Mouse (Mus musculus) cerebral cortex, adult 2 months (tissue): ENCODE results near the gene Phf8.

Source experiments
- WGBS: fragments of 180-500 bp; shearing (Covaris S2); methylation state at CpG from one replicate; pipeline ENCODE4 v1.1.7; 2018; 5-methylcytosine and 5-hydroxymethylcytosine counted together

The Phf8 gene

DNA sequence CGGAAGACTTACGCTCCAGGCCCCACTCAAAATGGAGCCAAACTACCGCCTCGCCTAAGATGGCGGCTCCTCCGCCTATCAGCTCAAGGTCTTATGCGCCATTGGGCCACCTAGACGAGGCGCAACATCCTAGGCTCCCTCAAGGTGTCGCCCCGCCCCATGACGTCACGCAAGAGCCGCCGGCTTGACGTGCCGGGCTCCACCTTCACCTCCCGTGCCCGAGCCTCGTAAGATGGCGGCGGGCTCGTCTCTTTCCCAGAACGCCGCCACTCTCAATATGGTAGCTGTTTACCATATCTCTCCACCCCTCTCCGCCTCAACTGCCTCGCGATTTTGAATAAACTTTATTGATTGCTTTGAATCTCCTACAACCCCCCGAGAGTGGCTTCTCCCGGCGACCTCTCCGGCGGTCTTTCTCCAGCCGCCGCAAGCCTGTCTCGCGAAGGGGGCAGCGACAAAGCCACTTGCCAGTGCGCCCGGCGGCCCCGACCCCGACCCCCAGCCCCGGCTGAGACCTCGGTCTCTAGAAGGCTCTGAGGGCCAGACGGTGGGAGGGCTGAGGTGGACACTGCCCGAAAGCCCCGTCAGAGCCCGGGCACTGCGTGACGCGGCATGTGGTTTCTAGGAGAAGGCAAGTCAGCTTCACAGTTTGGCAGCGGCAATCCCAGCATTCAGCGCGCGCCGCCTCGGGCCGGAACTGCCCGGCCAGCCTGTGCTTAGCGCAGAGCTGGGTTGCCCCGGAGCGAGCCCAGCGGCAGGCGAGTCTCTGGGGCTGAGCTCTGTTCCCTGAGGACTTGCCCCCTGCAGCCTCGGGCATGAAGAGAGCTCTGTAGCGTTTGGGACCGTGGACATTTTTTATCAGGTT is at the start of gene Phf8:
Gene Phf8, plus strand, starts transcription at position 215 of the 865 bp plus-strand sequence.
- WGBS = 4% methylated on average over 67 of the region's 68 CpGs

GRCm38 (mm10) chrX:151488128-151488527 is 32.3 kb upstream of the Phf8 start:
- 91% methylated on average over 3 of the region's 3 CpGs for WGBS

DNA sequence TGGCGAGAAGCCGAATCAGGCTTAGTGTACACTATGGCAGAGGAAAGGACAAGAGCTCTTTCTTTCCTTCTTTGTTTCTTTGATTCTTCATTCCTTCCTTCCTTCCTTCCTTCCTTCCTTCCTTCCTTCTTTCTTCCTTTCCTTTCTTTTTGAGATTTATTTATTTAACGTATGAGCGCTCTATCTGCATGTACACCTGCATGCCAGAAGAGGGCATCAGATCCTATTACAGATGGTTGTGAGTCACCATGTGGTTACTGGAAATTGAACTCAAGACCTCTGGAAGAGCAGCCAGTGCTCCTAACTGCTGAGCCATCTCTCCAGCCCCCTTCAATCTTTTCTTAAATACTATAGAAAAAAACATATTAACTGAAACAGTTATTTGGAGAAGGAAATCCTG is 27.2 kb upstream of the Phf8 start:
- WGBS = 96% methylated on average over 4 of the region's 4 CpGs

DNA sequence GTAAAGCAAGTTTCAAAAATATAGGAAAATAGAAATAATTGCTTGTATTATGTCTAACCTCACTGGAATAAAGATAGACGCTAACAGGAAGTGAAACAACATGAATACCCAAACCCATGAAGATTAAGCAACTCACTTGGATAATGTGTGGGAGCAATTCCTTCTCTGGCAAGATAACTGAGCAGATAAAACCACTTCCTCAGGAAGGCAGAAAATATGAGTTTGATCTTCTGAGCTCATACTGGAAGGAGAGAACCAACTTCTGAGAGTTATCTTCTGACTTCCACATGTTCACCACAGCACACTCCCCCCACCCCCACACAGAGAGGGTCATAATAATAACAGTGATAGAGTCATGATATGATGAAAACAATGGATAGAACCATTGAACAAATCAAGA is 23.9 kb upstream of the Phf8 start:
- 73% methylated on average over 1 of the region's 1 CpGs for WGBS

DNA sequence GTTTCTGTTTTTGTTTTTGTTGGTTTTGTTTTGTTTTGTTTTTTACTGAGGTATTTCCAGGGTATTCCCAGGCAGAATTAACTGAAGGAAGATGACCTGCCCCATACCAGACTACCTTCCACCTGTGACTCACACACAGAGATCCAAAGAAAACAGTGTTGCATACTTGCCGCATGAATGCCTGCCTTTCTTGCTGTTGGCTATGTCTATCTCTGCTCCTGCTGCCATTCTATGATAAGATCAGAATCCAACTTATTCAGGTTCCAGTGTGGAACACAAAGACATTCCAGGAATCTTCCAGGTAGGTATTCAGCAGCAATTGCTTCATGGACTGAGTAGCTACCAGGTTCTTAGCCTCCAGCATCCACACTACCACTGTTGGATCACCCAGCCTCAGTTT is 10.6 kb upstream of the Phf8 start:
- WGBS = 100% methylated on average over 1 of the region's 1 CpGs

GRCm38 (mm10) chrX:151513066-151513465 is 7.4 kb upstream of the Phf8 start:
- 47% methylated on average over 3 of the region's 3 CpGs for WGBS

DNA sequence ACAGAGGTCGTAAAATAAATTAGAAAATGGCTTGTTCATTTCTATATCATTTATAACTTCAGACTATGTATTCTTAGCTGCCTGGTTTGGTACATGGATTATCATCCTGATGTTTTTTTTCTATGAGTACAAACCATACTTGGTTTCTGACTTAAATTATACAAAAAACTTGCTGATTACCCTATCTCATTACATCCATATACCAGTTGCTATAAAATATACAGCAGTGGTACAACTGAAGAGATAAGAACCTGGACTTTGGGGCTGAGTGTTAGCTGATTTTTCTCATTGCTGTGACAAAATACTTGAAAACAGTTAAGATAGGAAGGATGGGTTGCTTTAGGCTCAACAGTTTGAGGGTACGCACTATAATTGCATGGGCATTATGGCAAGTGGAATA is 6.8 kb upstream of the Phf8 start:
- 94% methylated on average over 2 of the region's 2 CpGs for whole genome bisulfite sequencing

- WGBS = 78% methylated on average over 1 of the region's 1 CpGs
Measured at GRCm38 (mm10) chrX:151518181-151518580, 2.3 kb upstream of the Phf8 start.

DNA sequence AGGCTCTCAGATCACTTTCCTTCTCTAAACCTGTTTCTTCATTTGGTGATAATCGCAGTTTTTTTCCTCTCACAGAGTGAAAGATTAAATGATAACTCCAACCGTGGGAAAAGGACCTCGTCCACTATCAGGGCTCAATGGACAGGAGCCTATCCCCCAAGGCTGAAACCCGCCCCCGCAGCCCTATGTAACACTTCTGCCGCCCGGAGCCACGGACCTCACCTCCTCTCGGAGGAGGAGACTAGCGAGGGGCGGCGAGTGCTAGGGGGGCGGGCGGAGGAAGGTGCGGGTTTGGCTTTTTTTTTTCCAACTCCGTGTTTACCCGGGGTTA is 380 bp upstream of the Phf8 start:
- WGBS = 1% methylated on average over 17 of the region's 17 CpGs

DNA sequence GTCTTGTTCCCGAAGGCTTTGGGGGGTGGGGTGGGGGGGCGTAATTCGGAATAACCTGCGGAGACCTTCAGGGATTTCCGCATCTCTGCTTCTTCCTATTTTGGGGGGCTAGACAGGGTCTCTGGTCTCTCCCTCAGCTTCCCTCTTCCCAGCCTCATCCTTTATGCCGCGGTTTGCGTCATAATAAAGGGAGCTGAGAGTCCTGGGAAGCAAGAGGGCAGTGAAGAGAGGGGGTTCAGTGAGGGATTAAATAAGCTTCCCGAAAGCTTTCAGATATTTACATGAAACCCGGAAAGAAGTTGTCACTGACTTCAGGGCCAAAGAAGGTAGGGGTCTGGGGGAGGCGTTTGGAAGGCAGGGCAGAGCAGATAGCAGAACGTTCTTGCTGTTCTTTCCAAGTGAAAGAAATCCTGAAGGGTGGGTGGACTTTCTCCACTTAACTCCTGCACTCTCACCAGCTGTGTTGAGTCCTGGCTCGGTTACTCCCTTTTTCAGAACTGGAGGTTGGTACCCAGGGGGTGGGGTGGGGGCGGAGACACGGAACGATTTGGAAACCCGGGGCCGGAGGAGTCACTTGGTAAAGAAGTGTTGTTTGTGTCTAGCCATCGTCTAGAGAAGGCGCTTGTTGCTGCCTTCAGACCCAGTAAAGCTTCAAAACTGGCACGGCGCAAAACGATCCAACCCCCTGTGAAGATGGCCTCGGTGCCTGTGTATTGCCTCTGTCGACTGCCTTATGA is 1.5 kb downstream of the Phf8 start:
- 7% methylated on average over 25 of the region's 25 CpGs for WGBS

GRCm38 (mm10) chrX:151553356-151553755 is 32.9 kb downstream of the Phf8 start:
- 89% methylated on average over 4 of the region's 4 CpGs for WGBS

DNA sequence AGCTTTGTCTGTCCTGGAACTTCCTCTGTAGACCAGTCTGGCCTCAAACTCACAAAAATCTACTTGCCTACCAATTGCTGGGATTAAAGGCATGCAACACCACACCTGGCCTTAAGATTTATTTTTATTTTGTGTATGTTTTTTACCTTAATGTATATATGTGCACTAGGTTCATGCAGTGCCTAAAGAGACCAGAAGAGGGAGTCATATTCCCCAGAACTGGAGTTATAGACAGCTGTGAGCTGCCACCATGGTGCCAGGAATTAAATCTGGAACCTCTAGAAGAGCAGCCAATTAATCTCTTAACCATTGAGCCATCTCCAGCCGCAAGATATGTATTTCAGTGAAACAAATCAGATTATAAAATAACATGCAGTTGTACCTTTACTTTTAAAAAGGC is 54.7 kb downstream of the Phf8 start:
- WGBS = 91% methylated on average over 1 of the region's 1 CpGs

- 77% methylated on average over 2 of the region's 2 CpGs for WGBS
Measured at GRCm38 (mm10) chrX:151643386-151643785, 122.9 kb downstream of the Phf8 start.

DNA sequence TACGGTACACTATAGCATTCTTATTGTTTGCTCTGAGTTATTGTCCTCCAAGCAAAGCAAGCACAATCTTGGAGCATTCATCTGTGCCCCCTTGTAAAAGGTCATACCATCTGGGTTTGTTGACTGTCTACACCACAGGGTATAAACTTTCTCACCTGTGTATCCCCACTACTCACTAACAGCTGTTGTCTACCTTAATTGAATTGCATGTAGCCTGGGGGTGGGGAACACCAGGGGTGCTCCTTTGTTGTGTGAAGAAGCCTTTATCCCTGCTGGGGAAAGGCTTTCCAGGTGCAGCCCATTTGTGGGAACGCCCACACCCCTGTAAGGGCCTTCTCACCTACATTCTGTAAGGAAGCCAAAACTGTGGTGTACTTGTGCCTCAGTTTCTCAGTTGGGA is 133.3 kb downstream of the Phf8 start:
- 71% methylated on average over 2 of the region's 2 CpGs for WGBS

DNA sequence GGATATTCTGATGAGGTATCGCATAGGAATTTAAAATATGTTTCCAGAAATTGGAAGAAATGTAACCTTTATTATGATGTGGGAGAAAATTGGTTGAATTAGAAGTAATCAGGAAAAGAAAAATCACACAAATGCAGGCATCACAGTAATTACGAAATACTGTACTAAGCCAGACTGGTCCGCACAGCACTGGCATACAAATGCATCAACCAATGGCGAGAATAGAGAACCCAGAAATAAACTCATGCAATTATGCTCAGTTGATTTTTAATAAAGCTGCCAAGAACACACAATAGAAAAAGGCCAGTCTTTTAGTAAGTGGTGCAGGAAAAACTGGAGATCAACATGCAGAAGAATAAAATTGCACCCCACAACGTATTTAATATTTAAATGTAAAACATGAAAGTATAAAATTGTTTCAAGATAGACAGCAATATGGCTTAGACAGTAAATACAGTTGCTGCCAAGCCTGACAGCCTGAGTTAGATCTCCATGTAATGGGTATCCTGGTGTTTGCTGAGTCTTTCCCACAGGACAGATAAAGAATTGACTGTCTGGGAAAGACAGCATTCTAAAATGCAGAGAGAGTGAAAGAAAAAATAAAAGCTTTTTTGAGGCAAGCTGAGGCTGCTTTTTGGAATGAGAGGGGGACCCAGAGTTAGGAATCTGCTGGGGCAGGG is 154.2 kb downstream of the Phf8 start:
- WGBS = 45% methylated on average over 5 of the region's 5 CpGs
